Mouse (Mus musculus): ENCODE data around the gene Rptor. TPM values are rescaled to one million over a fixed set of nuclear protein-coding genes. Genes with fewer than 3 reads are reported as not detected.
A peak's percentile ranks its signal among the peaks of the same experiment; 100 is the strongest.

The Rptor gene
- total RNA-seq, 2 experiments from 2014 or later: 64.2 to 70.0 TPM

DNA sequence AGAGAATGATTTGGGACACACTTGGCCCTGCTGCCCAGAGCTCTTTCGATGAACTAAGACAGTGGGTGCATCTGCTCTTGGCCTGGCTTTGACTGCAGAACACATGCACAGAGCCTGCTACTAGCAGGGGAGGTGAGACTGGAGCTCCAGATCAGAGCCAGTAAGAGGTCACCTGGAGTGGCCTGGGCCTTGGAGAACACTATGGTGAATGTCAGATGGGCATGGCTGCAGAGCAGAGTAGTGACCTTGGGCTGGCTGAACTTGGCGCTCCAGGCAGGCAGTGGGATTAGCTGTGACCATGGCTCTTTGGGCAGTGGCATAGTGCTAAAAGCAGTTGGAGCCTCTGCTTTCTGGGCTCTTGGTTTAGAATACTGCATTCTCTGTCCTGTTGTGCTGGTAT, 61.2 kb downstream of the Rptor start:
- TF ChIP-seq CTCF (IDR thresholded peaks at IDR 0.05): no peak
- Histone ChIP-seq H3K27ac (no peak overlapping the region), H3K4me3 (no peak overlapping the region)
- DNase-seq (ENCODE audit: extremely low spot score in 1 of 2, low spot score in 2 of 2): no peak
- intact Hi-C loops (cut with DNase I): no loop called here

DNA sequence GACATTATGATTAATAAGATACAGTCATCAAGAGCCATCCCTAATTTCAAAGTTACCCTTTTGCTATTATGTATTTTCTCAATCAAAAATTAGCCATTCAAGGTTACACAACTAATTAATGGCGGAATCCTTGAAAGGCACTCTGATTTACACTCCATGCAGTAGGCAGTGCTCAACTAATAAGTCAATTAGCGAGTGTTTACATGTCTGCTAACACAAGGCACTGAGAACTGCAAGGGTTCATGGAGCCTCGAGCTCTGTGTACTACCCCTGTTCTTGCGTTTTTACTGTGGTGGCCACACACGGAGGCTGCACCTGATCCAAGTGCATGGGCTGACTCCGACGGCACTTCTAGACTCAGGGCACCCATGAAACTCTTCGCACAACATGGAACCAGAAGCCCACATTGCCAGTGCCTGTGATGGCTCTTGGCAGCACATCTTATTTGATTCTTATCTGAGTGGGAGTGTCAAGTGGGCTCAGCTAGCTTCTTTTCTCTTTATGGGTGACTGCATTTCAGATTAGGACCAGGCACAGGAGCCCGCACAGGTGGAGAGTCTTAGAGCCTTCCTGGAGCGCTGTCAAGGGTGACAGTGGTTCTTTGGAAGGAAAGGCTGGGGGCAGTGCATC, 62.1 kb downstream of the Rptor start:
- intact Hi-C loops (cut with DNase I): no loop called here
- Histone ChIP-seq H3K4me3 (no peak overlapping the region), H3K27ac (no peak overlapping the region)
- TF ChIP-seq CTCF (IDR thresholded peaks at IDR 0.05): no peak
- no peak for DNase-seq (ENCODE audit: extremely low spot score in 1 of 2, low spot score in 2 of 2)

DNA sequence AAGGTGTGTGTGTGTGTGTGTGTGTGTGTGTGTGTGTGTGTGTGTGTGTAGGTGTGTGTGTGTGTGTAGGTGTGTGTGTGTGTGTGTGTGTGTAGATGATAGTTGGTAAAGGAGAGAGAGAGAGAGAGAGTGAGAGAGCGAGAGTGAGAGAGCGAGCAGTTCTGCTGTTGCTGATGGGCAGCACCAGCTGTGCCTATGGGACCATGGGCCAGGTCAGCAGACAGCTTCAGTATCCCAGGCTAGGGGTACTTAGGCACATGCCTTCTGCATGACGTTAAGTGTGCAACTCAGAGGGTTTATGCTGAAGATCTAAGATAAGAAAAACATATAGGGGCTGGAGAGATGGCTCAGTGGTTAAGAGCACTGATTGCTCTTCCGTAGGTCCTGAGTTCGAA, 62.6 kb downstream of the Rptor start:
- no peak overlapping the region for H3K4me3 ChIP-seq
- intact Hi-C loops (cut with DNase I): no loop called here
- DNase-seq (ENCODE audit: extremely low spot score in 1 of 2, low spot score in 2 of 2): no peak

DNA sequence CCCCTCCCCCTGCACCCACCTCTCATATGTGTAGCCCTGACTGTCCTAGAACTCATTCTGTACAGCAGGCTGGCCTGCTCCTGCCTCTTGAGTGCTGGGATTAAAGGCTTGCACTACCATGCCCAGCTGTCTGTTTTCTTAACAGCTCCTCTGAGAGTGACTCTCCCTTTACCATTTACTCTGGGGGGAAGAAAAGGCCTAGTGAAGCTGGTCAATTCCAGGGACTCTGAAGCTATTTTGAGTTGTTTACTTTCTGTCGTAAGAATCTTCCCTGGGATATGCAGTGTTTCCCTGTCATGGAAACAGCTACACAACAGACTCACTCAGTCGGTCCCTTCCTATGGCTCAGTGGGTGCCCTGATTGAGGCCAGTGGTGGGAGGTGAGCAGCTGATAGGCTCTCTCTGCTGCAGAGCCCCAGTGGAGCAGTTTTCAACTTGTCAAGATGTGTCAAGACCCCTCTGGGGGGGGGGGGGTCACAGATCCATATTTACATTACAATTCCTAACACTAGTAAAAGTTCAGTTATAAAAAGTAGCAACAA, 63.9 kb downstream of the Rptor start:
- intact Hi-C loops (cut with DNase I): no loop called here
- Histone ChIP-seq H3K27ac (no peak overlapping the region), H3K4me3 (no peak overlapping the region)
- no peak for DNase-seq (ENCODE audit: extremely low spot score in 1 of 2, low spot score in 2 of 2)
- no peak for TF ChIP-seq CTCF (IDR thresholded peaks at IDR 0.05)

More for the DNA sequence above, 62.6 kb downstream of the Rptor start:
- no peak for TF ChIP-seq CTCF (IDR thresholded peaks at IDR 0.05)
- H3K27ac ChIP-seq: peak overlapping the region; percentile 40; the same call in 1 of the 2 replicates

DNA sequence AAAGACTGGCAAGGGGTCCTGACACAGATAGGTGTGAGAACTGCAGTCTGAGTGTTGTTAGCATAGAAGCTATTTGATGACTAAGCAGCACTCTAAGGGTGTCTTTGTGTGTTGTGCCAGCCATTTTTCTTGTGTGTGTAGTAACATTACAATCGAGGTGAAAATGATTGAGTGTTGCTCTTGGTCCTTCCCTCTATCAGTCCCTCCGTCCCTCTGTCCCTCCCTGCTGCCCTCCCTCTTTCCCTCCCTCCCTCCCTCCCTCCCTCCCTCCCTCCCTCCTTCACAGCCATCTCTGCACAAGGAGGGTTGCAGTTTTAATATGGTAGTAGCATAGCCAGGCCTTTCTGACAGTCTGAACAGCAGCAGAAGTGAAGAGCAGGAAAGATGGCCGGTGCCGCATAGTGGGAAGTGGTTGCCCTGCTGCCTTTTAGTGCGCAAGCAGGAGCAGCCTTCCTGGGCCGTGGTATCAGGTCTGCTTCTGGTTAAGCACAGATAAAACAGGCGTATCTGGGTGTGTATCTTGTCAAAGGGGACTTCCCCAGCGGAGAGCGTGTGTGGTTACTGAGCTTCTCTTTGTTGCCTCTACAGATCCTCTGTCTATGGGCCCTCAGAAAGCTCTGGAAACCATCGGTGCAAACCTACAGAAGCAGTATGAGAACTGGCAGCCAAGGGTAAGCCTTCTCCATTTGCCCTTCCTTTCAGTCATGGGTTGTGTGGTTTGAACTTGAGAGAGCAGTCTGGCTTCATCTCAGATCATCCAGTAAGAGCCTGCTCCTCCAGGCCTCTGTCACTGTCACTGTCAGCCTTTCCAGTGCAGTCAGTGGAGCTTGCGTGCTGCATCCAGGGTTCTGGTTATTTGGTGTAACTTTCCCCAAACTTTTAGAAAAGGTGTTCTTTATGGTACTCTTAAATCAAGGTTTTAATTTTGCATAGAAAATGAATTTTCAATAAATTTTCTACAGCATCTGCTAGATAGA, 68.3 kb downstream of the Rptor start:
- no peak for TF ChIP-seq CTCF (IDR thresholded peaks at IDR 0.05)
- intact Hi-C loops (cut with DNase I): no loop called here
- no peak overlapping the region for H3K4me3 ChIP-seq
- no peak overlapping the region for H3K27ac ChIP-seq
- no peak for DNase-seq (ENCODE audit: extremely low spot score in 1 of 2, low spot score in 2 of 2)

DNA sequence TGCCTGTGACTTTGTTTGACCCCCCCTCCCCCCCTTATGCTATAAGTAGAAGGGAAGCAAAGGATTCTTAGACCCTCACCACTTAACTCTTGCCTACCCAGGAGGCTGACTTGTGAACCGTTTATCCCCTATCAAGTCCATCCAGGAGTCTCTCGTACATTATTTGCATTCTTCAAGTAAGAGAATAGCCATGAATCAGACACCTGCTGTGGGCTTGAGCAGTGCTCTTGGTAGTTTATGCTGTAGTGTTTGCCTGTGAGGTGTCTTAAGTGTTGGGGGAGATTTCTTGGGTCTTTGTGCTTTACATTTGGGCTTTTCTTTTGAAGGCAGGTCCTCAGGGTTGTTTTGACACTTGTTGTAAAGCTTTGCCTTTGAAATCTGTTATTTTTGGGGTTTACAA, 69.3 kb downstream of the Rptor start:
- intact Hi-C loops (cut with DNase I): no loop called here
- Histone ChIP-seq H3K27ac (no peak overlapping the region), H3K4me3 (no peak overlapping the region)
- DNase-seq (ENCODE audit: extremely low spot score in 1 of 2, low spot score in 2 of 2): no peak
- TF ChIP-seq CTCF (IDR thresholded peaks at IDR 0.05): no peak

DNA sequence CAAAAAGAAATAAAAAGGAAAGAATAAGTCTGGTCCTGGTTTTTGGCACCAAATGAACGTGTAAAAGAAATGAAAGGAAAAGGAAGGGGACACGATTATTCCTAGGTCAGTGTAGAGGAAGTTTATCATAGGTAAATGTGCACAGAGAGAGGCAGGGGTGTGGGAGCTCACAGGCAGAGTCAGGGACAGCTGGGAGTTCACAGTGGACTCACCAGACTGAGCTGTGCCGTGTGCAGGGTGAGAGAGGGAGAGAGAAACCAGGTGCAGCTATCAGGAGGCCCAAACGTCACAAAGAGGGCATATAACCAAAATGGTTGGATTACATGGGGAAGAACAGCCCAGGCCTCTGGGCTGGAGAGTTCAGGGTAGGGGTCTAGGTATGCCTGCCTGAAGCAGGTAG, 70.1 kb downstream of the Rptor start:
- DNase-seq (ENCODE audit: extremely low spot score in 1 of 2, low spot score in 2 of 2): no peak
- Histone ChIP-seq H3K27ac (no peak overlapping the region), H3K4me3 (no peak overlapping the region)
- intact Hi-C loops (cut with DNase I): no loop called here
- TF ChIP-seq CTCF (IDR thresholded peaks at IDR 0.05): no peak

DNA sequence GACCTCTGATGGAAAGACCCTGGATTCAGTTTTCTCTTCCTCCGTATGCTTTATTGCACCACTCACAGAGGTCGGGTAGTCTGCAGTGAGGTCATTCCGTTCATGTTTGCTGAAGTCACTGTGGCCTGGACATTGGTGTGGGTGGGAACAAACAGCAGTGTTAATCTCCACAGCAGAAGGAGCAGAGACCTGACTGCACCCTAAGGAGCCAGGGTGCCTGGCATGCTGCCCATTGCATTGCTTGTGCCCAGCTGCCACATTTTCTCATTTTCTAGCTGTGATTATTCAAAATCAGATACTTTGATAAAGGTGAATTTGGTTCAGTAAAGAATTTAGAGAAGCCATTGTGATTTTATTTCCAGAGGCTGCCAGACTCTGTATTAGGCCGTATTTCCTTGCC, 72.1 kb downstream of the Rptor start:
- intact Hi-C loops (cut with DNase I): no loop called here
- no peak for TF ChIP-seq CTCF (IDR thresholded peaks at IDR 0.05)
- no peak overlapping the region for H3K4me3 ChIP-seq
- H3K27ac ChIP-seq: no peak overlapping the region
- DNase-seq (ENCODE audit: extremely low spot score in 1 of 2, low spot score in 2 of 2): no peak

DNA sequence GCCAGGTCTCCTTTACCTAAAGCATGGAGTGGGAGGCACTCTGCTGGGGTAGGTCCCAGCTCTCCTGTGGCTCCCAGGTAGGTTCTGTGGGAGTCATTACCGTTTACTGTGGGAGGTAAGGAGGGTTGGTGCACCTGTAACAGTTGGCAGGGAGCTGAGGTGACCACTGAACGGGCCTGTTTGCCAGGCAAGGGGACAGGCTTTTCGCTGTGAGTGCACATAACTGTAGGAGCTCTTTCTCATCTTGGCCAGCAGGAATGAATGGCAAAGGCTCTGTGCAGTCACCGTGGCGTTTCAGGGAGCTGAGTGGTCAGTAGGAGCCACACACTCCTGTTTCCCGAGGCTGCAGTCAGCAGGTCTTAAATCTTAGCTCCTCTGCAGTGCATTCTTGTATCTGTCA, 72.8 kb downstream of the Rptor start:
- DNase-seq (ENCODE audit: extremely low spot score in 1 of 2, low spot score in 2 of 2): no peak
- Histone ChIP-seq H3K27ac (no peak overlapping the region), H3K4me3 (no peak overlapping the region)
- intact Hi-C loops (cut with DNase I): no loop called here
- no peak for TF ChIP-seq CTCF (IDR thresholded peaks at IDR 0.05)

DNA sequence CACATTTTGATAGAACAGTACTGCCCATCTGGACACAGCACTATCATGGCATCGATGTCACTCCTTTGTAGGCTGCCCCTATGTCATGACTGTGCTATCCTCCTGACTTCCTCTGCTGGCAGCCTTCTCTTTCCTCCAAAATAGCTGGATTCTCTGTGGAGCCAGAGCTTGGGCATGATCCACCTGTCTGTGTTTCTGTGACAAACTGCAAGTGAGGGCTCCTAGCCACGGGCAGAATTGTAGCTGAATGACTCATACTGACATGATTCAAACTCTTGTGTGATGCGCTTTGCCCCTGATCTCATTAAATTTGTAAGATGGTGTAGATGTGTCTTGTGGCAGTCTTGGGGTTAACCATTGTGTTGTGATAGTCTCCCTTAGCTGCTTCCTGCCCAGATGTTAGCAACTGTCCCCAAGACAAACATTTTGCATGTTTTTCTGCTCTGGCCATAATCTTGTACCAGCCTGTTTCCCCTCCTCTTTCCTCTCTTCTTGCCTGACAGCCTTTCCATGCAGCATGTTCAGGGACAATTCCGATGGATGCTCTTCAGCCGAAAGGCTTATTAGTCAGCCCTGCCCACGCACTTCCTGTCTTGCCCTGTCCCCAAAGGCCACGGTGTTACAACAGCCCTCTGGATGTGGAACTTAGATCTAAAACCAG, 74.2 kb downstream of the Rptor start:
- Histone ChIP-seq H3K27ac (0 out of 2 replicates have a peak overlapping the region, but pooled peaks have one; percentile 30), H3K4me3 (no peak overlapping the region)
- intact Hi-C loops (cut with DNase I): no loop called here
- no peak for TF ChIP-seq CTCF (IDR thresholded peaks at IDR 0.05)
- DNase-seq (ENCODE audit: extremely low spot score in 1 of 2, low spot score in 2 of 2): no peak

DNA sequence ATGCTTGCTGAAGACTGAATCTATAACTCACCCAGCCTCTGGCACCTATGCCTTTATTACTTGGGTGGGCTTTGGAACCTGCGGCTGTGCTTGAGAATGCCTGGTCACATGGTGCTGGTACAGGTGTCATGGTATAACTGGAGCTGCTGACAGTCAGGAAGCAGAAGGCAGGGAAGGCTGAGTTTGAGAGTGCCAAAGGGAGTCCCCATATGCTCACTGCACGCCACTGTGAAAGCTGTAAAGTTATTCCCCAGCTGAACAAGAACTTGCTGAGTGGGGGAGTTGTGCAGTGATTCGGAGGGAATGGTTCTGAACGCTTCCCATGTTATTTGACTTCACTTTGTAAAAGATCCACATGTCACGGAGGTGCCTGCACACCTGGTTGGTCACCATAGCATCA, 75.7 kb downstream of the Rptor start:
- intact Hi-C loops (cut with DNase I): no loop called here
- DNase-seq (ENCODE audit: extremely low spot score in 1 of 2, low spot score in 2 of 2): no peak
- H3K27ac ChIP-seq: no peak overlapping the region
- no peak overlapping the region for H3K4me3 ChIP-seq
- no peak for TF ChIP-seq CTCF (IDR thresholded peaks at IDR 0.05)

DNA sequence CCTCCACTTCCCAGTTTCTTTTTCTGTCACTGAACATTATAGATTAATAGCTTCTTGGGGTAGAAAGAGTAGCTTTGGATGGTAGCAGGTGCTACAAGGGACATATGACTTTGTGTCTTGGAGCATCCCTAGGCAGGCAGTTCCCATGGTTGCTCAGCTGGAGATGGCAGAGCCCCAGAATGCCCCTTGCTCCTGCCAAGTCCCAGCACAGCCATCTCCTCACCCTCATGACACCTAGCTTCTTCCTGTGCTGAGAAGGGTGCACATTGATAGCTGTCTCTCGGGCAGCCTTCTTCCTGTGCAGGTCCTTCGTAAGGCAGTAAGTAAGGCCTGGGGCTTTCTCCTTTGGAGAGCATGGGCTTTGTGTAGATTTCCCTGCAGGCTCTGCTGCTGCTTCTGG, 78.0 kb downstream of the Rptor start:
- DNase-seq (ENCODE audit: extremely low spot score in 1 of 2, low spot score in 2 of 2): no peak
- no peak for TF ChIP-seq CTCF (IDR thresholded peaks at IDR 0.05)
- no peak overlapping the region for H3K27ac ChIP-seq
- H3K4me3 ChIP-seq: no peak overlapping the region
- intact Hi-C loops (cut with DNase I): no loop called here
